Mouse (Mus musculus) Patski (cell line): Measurements from ENCODE around the gene Ly6g6c. TPM values are rescaled to one million over a fixed set of nuclear protein-coding genes. Genes with fewer than 3 reads are reported as not detected.

Experiments
- ATAC-seq: fragments of 100-300 bp; one replicate; pipeline ENCODE4 v1.8.0; 2021
- CTCF ChIA-PET: fragments of 350-600 bp; sonication (Branson Sonifier 250); formaldehyde crosslinking; loops from one replicate; lab custom pipeline; 2022; ENCODE audit warnings: inconsistent platforms; lab: Charles Lee
- POLR2A ChIA-PET: fragments of 350-600 bp; sonication (Branson Sonifier 250); formaldehyde crosslinking; loops from one replicate; lab custom pipeline; 2022; ENCODE audit warnings: antibody characterized with exemption, inconsistent platforms; lab: Charles Lee
- DNase-seq: peaks from one replicate; pipeline ENCODE4 v3.0.0-alpha.2; 2011; ENCODE audit warnings: low read depth, low spot score
- H3K27me3 ChIP-seq: fragments of 371-371 bp; one replicate; pipeline ENCODE4 v1.5.1; 2021
- CTCF ChIP-seq: fragments of 100-300 bp; IDR thresholded peaks from one replicate; pipeline ENCODE4 v1.5.1; 2021
- in situ Hi-C: fragments of 300-500 bp; cut with MboI; formaldehyde crosslinking; loops from 3 replicates; pipeline ENCODE4 v1.11.1; 2018; ENCODE audit warnings: low pct_unique_long_range_greater_than_20kb, mixed read lengths
- polyA plus RNA-seq: library from polyadenylated mRNA; unstranded; gene quantifications from one replicate; pipeline ENCODE4 v1.2.3, GENCODE M21; 2021

Gene Ly6g6c
- polyA plus RNA-seq, 1 experiment from 2014 or later: not detected

GRCm38 (mm10) chr17:35061299-35061698 is 3.9 kb upstream of the Ly6g6c start:
- ATAC-seq: no peak
- TF ChIP-seq CTCF: no peak
- ChIA-PET POLR2A (interaction anchor here (0.6 to 1.3 kb wide), 2 partner anchors 10 to 25 kb away, joined by 3 read pairs; no protein-coding TSS in a partner anchor), CTCF (interaction anchor here (1.2 kb wide), 1 partner anchor 41 kb away, joined by 3 read pairs; no protein-coding TSS in a partner anchor)
- in situ Hi-C loops: loop anchor here (5.0 kb wide), 1 partner anchor 39 kb away; no protein-coding TSS in a partner anchor
- H3K27me3 ChIP-seq: no peaks in the 10 kb centered on the region
- no peak for DNase-seq

- ChIA-PET CTCF (interaction anchor here (1.5 kb wide), 1 partner anchor 43 kb away, joined by 3 read pairs; no protein-coding TSS in a partner anchor), POLR2A (interaction anchor here (0.6 to 1.3 kb wide), 3 partner anchors 15 to 45 kb away, joined by 3 to 7 read pairs (median 5); no protein-coding TSS in a partner anchor)
- ATAC-seq: no peak
- DNase-seq: no peak
- H3K27me3 ChIP-seq: no peaks in the 10 kb centered on the region
- no peak for TF ChIP-seq CTCF
- in situ Hi-C loops: loop anchor here (5.0 kb wide), 1 partner anchor 41 kb away; no protein-coding TSS in a partner anchor
Measured at GRCm38 (mm10) chr17:35063466-35063865, 1.7 kb upstream of the Ly6g6c start.

DNA sequence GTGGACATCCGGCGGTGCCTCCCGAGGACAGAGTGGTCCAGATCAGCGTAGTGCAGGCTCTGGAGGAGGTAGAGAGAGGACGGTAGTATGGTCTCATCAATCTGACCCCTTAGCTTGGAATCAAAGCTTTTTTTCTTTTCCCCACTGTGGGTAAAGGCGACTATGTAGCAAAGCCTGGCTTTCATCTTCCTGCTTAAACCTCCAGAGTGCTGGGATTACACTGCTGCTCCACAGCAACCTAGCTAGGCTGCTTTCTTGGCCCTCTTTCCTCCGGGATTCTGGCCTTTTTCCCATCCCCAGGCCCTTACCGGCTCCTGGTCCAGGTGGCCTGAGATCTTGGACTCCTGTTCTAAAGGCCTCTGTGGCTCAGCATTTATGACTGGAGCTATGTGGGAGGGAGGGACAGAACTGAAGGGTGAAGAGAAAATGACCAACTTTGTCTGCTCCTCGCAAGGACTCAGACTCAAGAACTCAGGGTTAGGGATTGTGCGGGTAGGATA is 760 bp upstream of the Ly6g6c start:
- ChIA-PET POLR2A (interaction anchor here (1.1 kb wide), 1 partner anchor 16 kb away, joined by 5 read pairs; no protein-coding TSS in a partner anchor), CTCF (interaction anchor here (1.4 to 1.5 kb wide), 2 partner anchors 12 to 42 kb away, joined by 3 to 4 read pairs; partner anchors contain the start of gene Ly6g6e)
- TF ChIP-seq CTCF: no peak
- no peaks in the 10 kb centered on the region for H3K27me3 ChIP-seq
- DNase-seq (no peak), ATAC-seq (no peak)
- in situ Hi-C loops: loop anchor here (5.0 kb wide), 1 partner anchor 42 kb away; no protein-coding TSS in a partner anchor

DNA sequence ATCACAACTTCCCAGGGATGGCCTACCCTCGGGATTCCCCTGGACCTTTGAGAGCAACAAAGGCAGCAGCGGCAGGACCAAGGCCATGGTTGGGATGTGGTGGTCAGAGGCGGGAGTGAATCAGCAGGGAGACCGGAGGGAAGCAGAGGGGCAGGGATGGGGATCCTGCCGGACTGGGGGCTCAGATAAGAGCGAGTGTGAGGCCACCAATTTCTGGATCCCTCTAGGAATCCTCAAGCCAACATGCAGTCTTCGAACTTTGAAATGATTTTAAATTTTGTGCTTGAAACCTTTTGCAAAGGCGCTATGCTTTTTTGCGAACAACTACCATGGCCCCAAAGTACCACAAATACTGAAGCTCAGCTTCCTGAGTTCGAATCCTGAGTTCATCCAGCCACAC is 896 bp downstream of the Ly6g6c start, which contains the start of gene Mpig6b:
Gene Mpig6b (minus strand): TSS at position 101 of the 400 bp plus-strand sequence.
- POLR2A ChIA-PET: interaction anchor here (0.6 kb wide), 1 partner anchor 23 kb away, joined by 3 read pairs; the partner anchor contains the start of gene Abhd16a
- H3K27me3 ChIP-seq: no peaks in the 10 kb centered on the region
- DNase-seq (no peak), ATAC-seq (no peak)
- CTCF ChIA-PET: no interaction called here
- in situ Hi-C loops: no loop called here
- no peak for TF ChIP-seq CTCF

GRCm38 (mm10) chr17:35068213-35068914 is 3.2 kb downstream of the Ly6g6c start:
- no peaks in the 10 kb centered on the region for H3K27me3 ChIP-seq
- ATAC-seq (no peak), DNase-seq (no peak)
- ChIA-PET CTCF (no interaction called here), POLR2A (no interaction called here)
- in situ Hi-C loops: no loop called here
- TF ChIP-seq CTCF: no peak

DNA sequence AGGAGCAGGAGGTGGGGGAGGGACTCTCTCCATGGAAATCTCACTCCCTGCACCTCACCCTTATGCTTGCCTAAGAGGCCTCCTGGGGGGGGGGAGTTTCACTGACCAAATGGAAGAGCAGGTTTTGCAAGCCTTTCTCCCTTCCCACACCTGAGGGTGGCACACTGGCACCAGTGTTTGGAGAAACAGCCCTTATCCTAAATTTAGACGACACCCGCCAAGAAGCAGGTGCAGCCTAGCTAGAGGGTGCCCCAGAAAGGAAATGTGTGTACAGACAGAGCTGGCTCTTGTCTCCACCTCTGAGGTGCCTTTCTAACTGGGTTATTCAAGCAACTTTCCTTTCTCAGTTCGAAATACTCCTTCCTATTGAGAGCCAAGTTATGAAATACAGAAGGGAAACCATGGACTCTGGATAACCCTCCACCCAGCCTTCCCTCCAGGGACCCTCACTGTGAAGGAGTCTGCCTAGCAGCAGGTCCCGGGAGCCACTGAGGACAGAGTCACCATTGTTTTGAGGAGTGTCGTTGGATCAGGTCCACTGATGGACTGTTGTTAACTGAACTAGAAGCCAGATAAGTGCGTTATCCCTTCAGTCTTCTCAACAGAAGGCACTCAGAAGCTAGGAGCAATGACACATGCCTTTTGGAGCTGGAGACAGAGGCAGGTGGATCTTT is 5.5 kb downstream of the Ly6g6c start:
- ATAC-seq: no peak
- no peaks in the 10 kb centered on the region for H3K27me3 ChIP-seq
- no peak for DNase-seq
- POLR2A ChIA-PET: interaction anchor here (0.7 to 1.7 kb wide), 2 partner anchors 19 to 103 kb away, joined by 4 read pairs; no protein-coding TSS in a partner anchor
- in situ Hi-C loops: no loop called here
- CTCF ChIA-PET: no interaction called here
- no peak for TF ChIP-seq CTCF

GRCm38 (mm10) chr17:35071454-35071853 is 6.3 kb downstream of the Ly6g6c start:
- in situ Hi-C loops: no loop called here
- CTCF ChIA-PET: no interaction called here
- POLR2A ChIA-PET: interaction anchor here (1.7 kb wide), 1 partner anchor 19 kb away, joined by 4 read pairs; no protein-coding TSS in a partner anchor
- H3K27me3 ChIP-seq: no peaks in the 10 kb centered on the region
- ATAC-seq (no peak), DNase-seq (no peak)
- TF ChIP-seq CTCF: no peak

- no peak for DNase-seq
- CTCF ChIA-PET: no interaction called here
- H3K27me3 ChIP-seq: no peaks in the 10 kb centered on the region
- TF ChIP-seq CTCF: no peak
- in situ Hi-C loops: no loop called here
- ATAC-seq: no peak
- POLR2A ChIA-PET: no interaction called here
Measured at GRCm38 (mm10) chr17:35074097-35074496, 8.9 kb downstream of the Ly6g6c start.

DNA sequence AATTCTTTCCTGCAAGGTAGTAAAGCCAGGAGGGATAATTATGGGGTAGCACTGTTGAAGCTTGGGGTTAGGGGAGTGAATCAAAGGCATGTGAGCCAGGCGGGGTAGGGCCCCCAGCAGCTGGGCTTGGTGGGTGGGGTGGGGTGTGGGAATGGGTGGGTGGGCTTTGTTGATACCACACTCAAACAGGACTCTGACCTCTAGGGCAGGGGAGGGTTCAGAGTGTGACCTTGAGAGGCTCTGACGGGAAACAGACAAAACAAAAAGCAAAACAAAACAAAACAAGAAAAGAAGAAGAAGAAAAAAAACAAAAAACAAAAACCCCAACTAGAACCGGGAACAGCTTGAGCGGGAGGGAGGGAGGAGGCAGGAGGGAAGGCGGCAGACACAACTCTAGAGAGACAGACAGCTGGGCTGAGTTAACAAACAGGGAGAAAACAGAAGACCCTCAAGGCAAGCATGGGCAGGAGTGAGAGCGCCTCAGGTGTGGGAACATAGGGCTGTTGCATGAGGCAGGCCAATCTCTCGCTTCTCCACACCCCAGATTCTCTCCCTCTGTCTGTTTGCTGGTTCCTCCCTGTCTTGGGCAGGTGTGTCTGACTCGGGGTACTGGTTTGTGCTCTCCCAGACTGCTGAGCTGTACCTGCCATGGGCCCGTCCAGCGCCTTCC is 11.5 kb downstream of the Ly6g6c start, which contains the start of gene Ly6g6e:
Gene Ly6g6e (plus strand): TSS at position 396 of the 670 bp plus-strand sequence.
- in situ Hi-C loops: no loop called here
- DNase-seq: no peak

DNA sequence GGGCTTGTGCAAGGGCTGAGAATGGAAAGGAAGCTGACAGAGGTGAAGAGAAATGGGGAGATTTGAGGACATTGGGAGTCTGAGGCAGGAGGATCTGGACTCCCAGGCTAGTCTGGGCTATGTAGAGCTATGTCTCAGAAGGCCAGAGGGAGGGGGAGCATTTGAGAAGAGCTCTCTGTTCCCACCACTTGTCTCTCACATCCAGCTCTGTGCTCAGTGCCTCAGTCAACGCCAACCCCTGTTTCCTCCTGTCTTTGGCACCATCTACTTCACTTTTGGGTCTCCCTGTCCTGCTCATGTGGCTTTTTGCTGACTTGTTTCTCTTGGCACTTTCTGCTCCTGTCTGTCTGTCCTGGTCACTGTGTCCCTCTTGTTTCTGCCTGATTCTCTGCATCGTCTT is 12.1 kb downstream of the Ly6g6c start:
- POLR2A ChIA-PET: no interaction called here
- TF ChIP-seq CTCF: no peak
- no peak for DNase-seq
- no peak for ATAC-seq
- CTCF ChIA-PET: interaction anchor here (1.7 to 1.8 kb wide), 2 partner anchors 13 to 56 kb away, joined by 4 read pairs; no protein-coding TSS in a partner anchor
- no peaks in the 10 kb centered on the region for H3K27me3 ChIP-seq
- in situ Hi-C loops: no loop called here

More for the DNA sequence above, 11.5 kb downstream of the Ly6g6c start, which contains the start of gene Ly6g6e:
- no peak for ATAC-seq
- no peak for TF ChIP-seq CTCF
- ChIA-PET POLR2A (no interaction called here), CTCF (interaction anchor here (1.7 to 1.8 kb wide), 2 partner anchors 12 to 56 kb away, joined by 4 read pairs; no protein-coding TSS in a partner anchor)
- H3K27me3 ChIP-seq: no peaks in the 10 kb centered on the region
